Mouse (Mus musculus): ENCODE measurements around the gene Lrp6.

Lrp6 gene

GRCm38 (mm10) chr6:134441716-134442115 lies 125.0 kb downstream of the Lrp6 start:
- DNase-seq (ENCODE audit: extremely low read depth, low read depth, low spot score): no peak

- no peak for DNase-seq (ENCODE audit: extremely low read depth, low read depth, low spot score)
Observed at GRCm38 (mm10) chr6:134440023-134440422, 126.7 kb downstream of the Lrp6 start.

GRCm38 (mm10) chr6:134439401-134440021 lies 127.3 kb downstream of the Lrp6 start:
- no peak for DNase-seq (ENCODE audit: extremely low read depth, low read depth, low spot score)

GRCm38 (mm10) chr6:134436955-134437354 lies 129.8 kb downstream of the Lrp6 start:
- no peak for DNase-seq (ENCODE audit: extremely low read depth, low read depth, low spot score)

- no peak for DNase-seq (ENCODE audit: extremely low read depth, low read depth, low spot score)
Observed at GRCm38 (mm10) chr6:134434866-134435390, 131.8 kb downstream of the Lrp6 start.

GRCm38 (mm10) chr6:134434044-134434443 lies 132.7 kb downstream of the Lrp6 start:
- no peak for DNase-seq (ENCODE audit: extremely low read depth, low read depth, low spot score)

- DNase-seq (ENCODE audit: extremely low read depth, low read depth, low spot score): no peak
Observed at GRCm38 (mm10) chr6:134433281-134433680, 133.5 kb downstream of the Lrp6 start.

GRCm38 (mm10) chr6:134431583-134431982 lies 135.2 kb downstream of the Lrp6 start:
- DNase-seq (ENCODE audit: extremely low read depth, low read depth, low spot score): no peak

GRCm38 (mm10) chr6:134430161-134430799 lies 136.5 kb downstream of the Lrp6 start:
- DNase-seq (ENCODE audit: extremely low read depth, low read depth, low spot score): no peak

GRCm38 (mm10) chr6:134428455-134428854 lies 138.3 kb downstream of the Lrp6 start:
- DNase-seq (ENCODE audit: extremely low read depth, low read depth, low spot score): no peak

- no peak for DNase-seq (ENCODE audit: extremely low read depth, low read depth, low spot score)
Observed at GRCm38 (mm10) chr6:134427165-134427564, 139.6 kb downstream of the Lrp6 start.

GRCm38 (mm10) chr6:134425216-134425717 lies 141.5 kb downstream of the Lrp6 start:
- DNase-seq (ENCODE audit: extremely low read depth, low read depth, low spot score): no peak

- DNase-seq (ENCODE audit: extremely low read depth, low read depth, low spot score): no peak
Observed at GRCm38 (mm10) chr6:134421921-134422320, 144.8 kb downstream of the Lrp6 start.

GRCm38 (mm10) chr6:134420375-134420774 lies 146.4 kb downstream of the Lrp6 start:
- no peak for DNase-seq (ENCODE audit: extremely low read depth, low read depth, low spot score)

GRCm38 (mm10) chr6:134417886-134418285 lies 148.9 kb downstream of the Lrp6 start:
- no peak for DNase-seq (ENCODE audit: extremely low read depth, low read depth, low spot score)

- no peak for DNase-seq (ENCODE audit: extremely low read depth, low read depth, low spot score)
Observed at GRCm38 (mm10) chr6:134416556-134417105, 150.1 kb downstream of the Lrp6 start.

- DNase-seq (ENCODE audit: extremely low read depth, low read depth, low spot score): no peak
Observed at GRCm38 (mm10) chr6:134414532-134414883, 152.3 kb downstream of the Lrp6 start.

GRCm38 (mm10) chr6:134413706-134414531 lies 152.8 kb downstream of the Lrp6 start:
- no peak for DNase-seq (ENCODE audit: extremely low read depth, low read depth, low spot score)

- no peak for DNase-seq (ENCODE audit: extremely low read depth, low read depth, low spot score)
Observed at GRCm38 (mm10) chr6:134407226-134407625, 159.5 kb downstream of the Lrp6 start.

- DNase-seq (ENCODE audit: extremely low read depth, low read depth, low spot score): no peak
Observed at GRCm38 (mm10) chr6:134403684-134404070, 163.1 kb downstream of the Lrp6 start.

Measured in fat pad, adult 2 months (tissue).